Mouse (Mus musculus): ENCODE measurements around the gene Ppp5c.

- TF ChIP-seq CTCF (IDR thresholded peaks at IDR 0.05; ENCODE audit: low read depth, low read length): no peak
- no peak for TF ChIP-seq GATA2 (IDR thresholded peaks at IDR 0.05; ENCODE audit: borderline replicate concordance, low read depth, low read length)
- no peak for TF ChIP-seq GATA1 (IDR thresholded peaks at IDR 0.05; ENCODE audit: borderline replicate concordance, low read length)
- TF ChIP-seq POLR2AphosphoS5 (IDR thresholded peaks at IDR 0.05; ENCODE audit: insufficient replicate concordance, low read depth, low read length): no peak
- no peak for TF ChIP-seq TAL1 (conservative IDR thresholded peaks at IDR 0.05; ENCODE audit: low read depth, low read length)
These were observed 56.6 kb downstream of the Ppp5c start for GRCm38 (mm10) chr7:16971160-16971559.

All from G1E (cell line).